Mouse (Mus musculus) ES-Bruce4 (cell line): ENCODE results near the gene Cbx7. TPM values are rescaled to one million over a fixed set of nuclear protein-coding genes. Genes with fewer than 3 reads are reported as not detected.

Experiments used
- H3K27ac ChIP-seq: 2 replicates; pipeline ENCODE4 v1.5.1; 2012; ENCODE audit warnings: low read length, inconsistent platforms; ENCODE audit not compliant: insufficient read depth
- H3K27me3 ChIP-seq: 2 replicates; pipeline ENCODE4 v1.6.1; 2012; ENCODE audit warnings: mild to moderate bottlenecking, low read length, inconsistent platforms; ENCODE audit not compliant: control insufficient read depth, poor library complexity, insufficient read depth, severe bottlenecking
- H3K36me3 ChIP-seq: 2 replicates; pipeline ENCODE4 v1.6.1; 2012; ENCODE audit warnings: inconsistent platforms, mild to moderate bottlenecking, low read length, moderate library complexity; ENCODE audit not compliant: control insufficient read depth, poor library complexity, insufficient read depth, severe bottlenecking
- H3K4me1 ChIP-seq: one replicate; pipeline ENCODE4 v1.8.1; 2011; ENCODE audit warnings: low read length; ENCODE audit not compliant: control insufficient read depth, insufficient read depth
- H3K4me3 ChIP-seq: 2 replicates; pipeline ENCODE4 v1.5.1; 2011; ENCODE audit warnings: low read depth, mild to moderate bottlenecking, low read length
- H3K9ac ChIP-seq: 2 replicates; pipeline ENCODE4 v1.6.1; 2012; ENCODE audit warnings: low read depth, mild to moderate bottlenecking, inconsistent platforms; ENCODE audit not compliant: poor library complexity, severe bottlenecking
- H3K9me3 ChIP-seq: replicated peaks from 2 replicates; pipeline ENCODE4 v1.6.1; 2012; ENCODE audit warnings: mild to moderate bottlenecking, low read length, inconsistent platforms; ENCODE audit not compliant: control insufficient read depth, poor library complexity, insufficient read depth, severe bottlenecking
- CTCF ChIP-seq: IDR thresholded peaks from one replicate; pipeline ENCODE4 v1.8.1; 2011; ENCODE audit warnings: low read depth, low read length
- EP300 ChIP-seq: IDR thresholded peaks from 2 replicates; pipeline ENCODE4 v1.6.1; 2011; ENCODE audit warnings: low read depth, low read length; ENCODE audit not compliant: insufficient read depth
- POLR2A ChIP-seq: IDR thresholded peaks from one replicate; pipeline ENCODE4 v1.8.1; 2011; ENCODE audit warnings: low read length; ENCODE audit not compliant: insufficient read depth
- polyA plus RNA-seq: library from polyadenylated mRNA; stranded (reverse); fragments of >200 nt; gene quantifications from 2 replicates; pipeline ENCODE4 v1.2.4, GENCODE M21; 2011; ENCODE audit warnings: low read depth; ENCODE audit not compliant: missing spikeins, insufficient read depth, insufficient read length

Cbx7 gene
- polyA plus RNA-seq, 1 experiment, result 111 TPM

GRCm38 (mm10) chr15:80014321-80015210, 43.6 kb upstream of the Cbx7 start, which contains the start of gene Pdgfb:
Gene Pdgfb, minus strand, starts transcription at chr15:80014977.
- peak within 1 kb of the TSS; percentile 58 for H3K4me3 ChIP-seq
- H3K9me3 ChIP-seq, result no peaks in the 10 kb centered on the region
- peaks cover 7% of the 10 kb centered on the region for H3K27me3 ChIP-seq
- no peak within 1 kb of the TSS for H3K27ac ChIP-seq
- H3K9ac ChIP-seq, result peak within 1 kb of the TSS; percentile 79
- no peak for TF ChIP-seq EP300
- TF ChIP-seq POLR2A, result peak; percentile 34
- H3K4me1 ChIP-seq, result peaks cover 5% of the 10 kb centered on the region
- no peaks in the 10 kb centered on the region for H3K36me3 ChIP-seq

DNA sequence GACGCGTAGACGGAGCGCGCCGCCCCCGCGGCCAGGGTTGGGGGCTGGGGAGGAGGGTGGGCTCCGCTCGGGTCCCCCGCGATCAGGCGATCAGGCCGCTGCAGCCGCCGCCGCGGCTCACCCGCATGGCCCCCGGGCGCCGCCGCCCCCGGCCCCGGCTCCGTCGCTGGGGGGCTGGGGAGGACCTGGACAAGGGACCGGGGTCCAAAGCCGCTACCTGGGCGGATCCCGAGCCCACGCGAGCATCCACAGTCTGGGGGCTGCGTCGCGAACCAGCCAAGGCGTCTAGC, 43.1 kb upstream of the Cbx7 start:
- Histone ChIP-seq H3K27me3 (peaks cover 7% of the 10 kb centered on the region), H3K9ac (peak overlapping the region; percentile 79), H3K4me1 (peaks cover 5% of the 10 kb centered on the region), H3K27ac (no peak overlapping the region), H3K36me3 (no peaks in the 10 kb centered on the region), H3K9me3 (no peaks in the 10 kb centered on the region), H3K4me3 (peak overlapping the region; percentile 58)
- TF ChIP-seq CTCF (no peak), EP300 (no peak), POLR2A (no peak)

GRCm38 (mm10) chr15:80013256-80014030, 42.5 kb upstream of the Cbx7 start:
- TF ChIP-seq EP300 (no peak), CTCF (no peak), POLR2A (no peak)

DNA sequence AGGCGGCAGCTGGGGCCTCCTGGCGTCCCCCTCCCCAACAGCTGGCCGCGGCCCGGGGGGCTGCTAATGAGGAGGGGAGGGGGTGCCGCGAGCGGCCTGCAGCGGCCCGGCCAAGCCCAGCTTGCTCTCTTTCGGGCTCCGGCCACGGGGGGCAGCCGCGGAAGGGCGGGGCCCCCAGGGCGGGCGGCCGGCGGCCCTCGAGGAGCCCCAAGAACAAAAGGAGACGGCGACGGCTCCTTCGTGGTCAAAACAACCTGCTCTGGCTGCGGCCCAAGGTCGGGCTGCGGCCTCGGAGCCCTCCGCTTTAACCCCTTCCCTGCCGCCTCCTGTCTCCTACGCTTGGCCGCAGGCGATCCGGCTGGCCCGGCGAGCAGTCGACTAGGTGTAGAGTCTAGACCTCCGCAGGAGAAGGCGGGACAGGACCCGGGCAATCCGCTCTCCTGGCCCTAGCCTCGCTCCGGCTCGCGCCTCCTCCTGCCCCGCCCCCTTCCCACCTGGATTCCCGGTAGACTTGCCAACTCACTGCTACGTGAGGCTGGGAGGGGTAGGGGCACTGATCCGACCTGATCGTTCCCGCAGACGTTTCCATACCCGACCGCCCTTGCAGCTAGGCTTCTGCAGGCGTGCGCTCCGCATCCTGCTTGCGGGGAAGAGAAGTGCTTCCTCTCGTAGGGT, 41.7 kb upstream of the Cbx7 start:
- Histone ChIP-seq H3K27me3 (peaks cover 7% of the 10 kb centered on the region), H3K36me3 (no peaks in the 10 kb centered on the region), H3K4me1 (peaks cover 5% of the 10 kb centered on the region), H3K9me3 (no peaks in the 10 kb centered on the region), H3K27ac (no peak overlapping the region), H3K9ac (peak overlapping the region; percentile 79), H3K4me3 (peak overlapping the region; percentile 58)
- TF ChIP-seq CTCF (no peak), POLR2A (no peak), EP300 (0 out of 2 replicates have a peak, but pooled peaks have one; percentile 64)

More at GRCm38 (mm10) chr15:80013256-80014030, 42.5 kb upstream of the Cbx7 start:
- H3K4me3 ChIP-seq, result peak overlapping the region; percentile 58
- H3K9me3 ChIP-seq, result no peaks in the 10 kb centered on the region
- H3K27ac ChIP-seq, result no peak overlapping the region
- peak overlapping the region; percentile 79 for H3K9ac ChIP-seq
- peaks cover 5% of the 10 kb centered on the region for H3K4me1 ChIP-seq
- no peaks in the 10 kb centered on the region for H3K36me3 ChIP-seq
- peaks cover 7% of the 10 kb centered on the region for H3K27me3 ChIP-seq

GRCm38 (mm10) chr15:80011778-80012526, 41.0 kb upstream of the Cbx7 start:
- H3K4me3 ChIP-seq, result peak overlapping the region; percentile 58
- H3K36me3 ChIP-seq, result no peaks in the 10 kb centered on the region
- H3K9ac ChIP-seq, result peak overlapping the region; percentile 79
- H3K27ac ChIP-seq, result no peak overlapping the region
- no peak for TF ChIP-seq POLR2A
- TF ChIP-seq CTCF, result peak; percentile 46
- H3K27me3 ChIP-seq, result peaks cover 7% of the 10 kb centered on the region
- H3K9me3 ChIP-seq, result no peaks in the 10 kb centered on the region
- H3K4me1 ChIP-seq, result peaks cover 5% of the 10 kb centered on the region
